Mouse (Mus musculus) granulocyte monocyte progenitor cell, adult 5-6 weeks (primary cell): ENCODE data around the gene Gm20683. TPM values are rescaled to one million over a fixed set of nuclear protein-coding genes. Genes with fewer than 3 reads are reported as not detected.

ENCODE experiments used
- ATAC-seq: replicated peaks from 2 replicates; pipeline ENCODE4 v1.8.0; 2016; ENCODE audit warnings: mild to moderate bottlenecking, moderate TSS enrichment, inconsistent platforms; ENCODE audit not compliant: poor library complexity, severe bottlenecking
- total RNA-seq, 2 experiments: library from RNA; stranded (forward) in 1 of 2; stranded (reverse) in 1 of 2; fragments of 200-712, 200-1000 nt in 1 of 2; fragments of >200 nt in 1 of 2; fragmentation: Nextera tagmentation in 1 of 2; gene quantifications; 2 replicates each; pipeline ENCODE4 v1.2.3; 2014 to 2017

Gene Gm20683
- total RNA-seq, 2 experiments from 2014 or later = 0.41 TPM; not detected in 1

- ATAC-seq = no peak
These were observed 35.1 kb downstream of the Gm20683 start for GRCm38 (mm10) chr17:25806507-25806906.

- peak; percentile 31; the same call in 1 of the 2 replicates for ATAC-seq
These were observed 38.6 kb downstream of the Gm20683 start for GRCm38 (mm10) chr17:25802825-25803517.

GRCm38 (mm10) chr17:25801029-25801428 is 40.5 kb downstream of the Gm20683 start:
- ATAC-seq = peak; percentile 62

GRCm38 (mm10) chr17:25796951-25797369 is 44.6 kb downstream of the Gm20683 start, which contains the start of gene Metrn:
TSS of gene Metrn (minus strand) at chr17:25797136.
- ATAC-seq = peak; percentile 83

- ATAC-seq = no peak
These were observed 45.3 kb downstream of the Gm20683 start for GRCm38 (mm10) chr17:25796211-25796771.

- ATAC-seq = no peak
These were observed 45.9 kb downstream of the Gm20683 start, which contains the start of gene AC134908.4 for GRCm38 (mm10) chr17:25795609-25796092. TSS of gene AC134908.4 (minus strand) at chr17:25795659.

GRCm38 (mm10) chr17:25794998-25795397 is 46.6 kb downstream of the Gm20683 start:
- ATAC-seq = no peak

GRCm38 (mm10) chr17:25794197-25794596 is 47.4 kb downstream of the Gm20683 start:
- no peak for ATAC-seq

- peak; percentile 44 for ATAC-seq
These were observed 48.9 kb downstream of the Gm20683 start, which contains the start of gene Fam173a for GRCm38 (mm10) chr17:25792615-25793014. TSS of gene Fam173a (minus strand) at chr17:25792901.

- ATAC-seq = peak; percentile 63
These were observed 49.6 kb downstream of the Gm20683 start for GRCm38 (mm10) chr17:25791843-25792527.

GRCm38 (mm10) chr17:25791320-25791842 is 50.2 kb downstream of the Gm20683 start:
- ATAC-seq = no peak

GRCm38 (mm10) chr17:25786781-25787504 is 54.6 kb downstream of the Gm20683 start:
- ATAC-seq = no peak

GRCm38 (mm10) chr17:25786280-25786679 is 55.3 kb downstream of the Gm20683 start, which contains the start of gene Ccdc78:
TSS of gene Ccdc78 (plus strand) at chr17:25786580.
- ATAC-seq = no peak

GRCm38 (mm10) chr17:25785281-25785745 is 56.2 kb downstream of the Gm20683 start, which contains the start of gene Haghl:
TSS of gene Haghl (minus strand) at chr17:25785673.
- ATAC-seq = peak; percentile 87

Other genes starting within 250 kb of the Gm20683 start
- not detected in 2 replicates for gene Gng13, start 124.6 kb downstream of the Gm20683 start, total RNA-seq (2014; fragmentation: Nextera tagmentation)
- not detected in 2 replicates for gene Gng13, start 124.6 kb downstream of the Gm20683 start, total RNA-seq (2017)
- gene Chtf18, start 114.3 kb downstream of the Gm20683 start, total RNA-seq (2014; fragmentation: Nextera tagmentation) = 16.8 and 29.8 TPM in 2 replicates
- 17.0 and 22.4 TPM in 2 replicates for gene Chtf18, start 114.3 kb downstream of the Gm20683 start, total RNA-seq (2017)
- gene Rpusd1, start 114.1 kb downstream of the Gm20683 start, total RNA-seq (2014; fragmentation: Nextera tagmentation) = 10.9 and 15.6 TPM in 2 replicates
- gene Rpusd1, start 114.1 kb downstream of the Gm20683 start, total RNA-seq (2017) = 4.2 and 6.6 TPM in 2 replicates
- gene Mslnl, start 105.7 kb downstream of the Gm20683 start, total RNA-seq (2014; fragmentation: Nextera tagmentation) = not detected in 2 replicates
- not detected in 2 replicates for gene Mslnl, start 105.7 kb downstream of the Gm20683 start, total RNA-seq (2017)
- not detected in 2 replicates for gene Msln, start 87.4 kb downstream of the Gm20683 start, total RNA-seq (2014; fragmentation: Nextera tagmentation)
- not detected in 2 replicates for gene Msln, start 87.4 kb downstream of the Gm20683 start, total RNA-seq (2017)
- 22.8 and 23.5 TPM in 2 replicates for gene Narfl, start 68.0 kb downstream of the Gm20683 start, total RNA-seq (2014; fragmentation: Nextera tagmentation)
- 15.0 and 17.4 TPM in 2 replicates for gene Narfl, start 68.0 kb downstream of the Gm20683 start, total RNA-seq (2017)
- 24.1 and 27.6 TPM in 2 replicates for gene Haghl, start 56.1 kb downstream of the Gm20683 start, total RNA-seq (2014; fragmentation: Nextera tagmentation)
- 13.8 and 19.4 TPM in 2 replicates for gene Haghl, start 56.1 kb downstream of the Gm20683 start, total RNA-seq (2017)
- gene Ccdc78, start 55.2 kb downstream of the Gm20683 start, total RNA-seq (2014; fragmentation: Nextera tagmentation) = 0.45 TPM in 1 of 2 replicates, not detected in the other
- gene Ccdc78, start 55.2 kb downstream of the Gm20683 start, total RNA-seq (2017) = 0.52 TPM in 1 of 2 replicates, not detected in the other
- 85.3 and 92.7 TPM in 2 replicates for gene Fam173a, start 48.9 kb downstream of the Gm20683 start, total RNA-seq (2014; fragmentation: Nextera tagmentation)
- gene Fam173a, start 48.9 kb downstream of the Gm20683 start, total RNA-seq (2017) = 31.9 and 43.1 TPM in 2 replicates
- gene AC134908.4, start 46.1 kb downstream of the Gm20683 start, total RNA-seq (2014; fragmentation: Nextera tagmentation) = not detected in 2 replicates
- gene AC134908.4, start 46.1 kb downstream of the Gm20683 start, total RNA-seq (2017) = not detected in 2 replicates
- 15.8 and 23.3 TPM in 2 replicates for gene Metrn, start 44.6 kb downstream of the Gm20683 start, total RNA-seq (2014; fragmentation: Nextera tagmentation)
- gene Metrn, start 44.6 kb downstream of the Gm20683 start, total RNA-seq (2017) = 33.5 and 64.4 TPM in 2 replicates
- gene Fbxl16, start 32.7 kb downstream of the Gm20683 start, total RNA-seq (2014; fragmentation: Nextera tagmentation) = not detected in 2 replicates
- not detected in 2 replicates for gene Fbxl16, start 32.7 kb downstream of the Gm20683 start, total RNA-seq (2017)
- gene Wdr24, start 18.1 kb downstream of the Gm20683 start, total RNA-seq (2014; fragmentation: Nextera tagmentation) = 12.5 and 16.9 TPM in 2 replicates
- 14.8 and 19.3 TPM in 2 replicates for gene Wdr24, start 18.1 kb downstream of the Gm20683 start, total RNA-seq (2017)
- gene Jmjd8, start 12.9 kb downstream of the Gm20683 start, total RNA-seq (2014; fragmentation: Nextera tagmentation) = 19.5 and 23.1 TPM in 2 replicates
- 15.2 and 23.4 TPM in 2 replicates for gene Jmjd8, start 12.9 kb downstream of the Gm20683 start, total RNA-seq (2017)
- gene Stub1, start 8.4 kb downstream of the Gm20683 start, total RNA-seq (2014; fragmentation: Nextera tagmentation) = 112 and 131 TPM in 2 replicates
- gene Stub1, start 8.4 kb downstream of the Gm20683 start, total RNA-seq (2017) = 99.3 and 101 TPM in 2 replicates
- 1.1 and 3.0 TPM in 2 replicates for gene Rhbdl1, start 4.5 kb downstream of the Gm20683 start, total RNA-seq (2014; fragmentation: Nextera tagmentation)
- gene Rhbdl1, start 4.5 kb downstream of the Gm20683 start, total RNA-seq (2017) = not detected in 2 replicates
- gene Rhot2, start 3.1 kb upstream of the Gm20683 start, total RNA-seq (2014; fragmentation: Nextera tagmentation) = 28.3 and 35.5 TPM in 2 replicates
- 11.9 and 17.8 TPM in 2 replicates for gene Rhot2, start 3.1 kb upstream of the Gm20683 start, total RNA-seq (2017)
- 64.7 and 66.9 TPM in 2 replicates for gene Wdr90, start 19.7 kb upstream of the Gm20683 start, total RNA-seq (2014; fragmentation: Nextera tagmentation)
- 11.8 and 15.0 TPM in 2 replicates for gene Wdr90, start 19.7 kb upstream of the Gm20683 start, total RNA-seq (2017)
- 30.4 and 58.6 TPM in 2 replicates for gene Mcrip2, start 27.0 kb upstream of the Gm20683 start, total RNA-seq (2014; fragmentation: Nextera tagmentation)
- 11.2 and 25.8 TPM in 2 replicates for gene Mcrip2, start 27.0 kb upstream of the Gm20683 start, total RNA-seq (2017)
- 23.4 and 27.7 TPM in 2 replicates for gene Mettl26, start 33.3 kb upstream of the Gm20683 start, total RNA-seq (2014; fragmentation: Nextera tagmentation)
- gene Mettl26, start 33.3 kb upstream of the Gm20683 start, total RNA-seq (2017) = 9.7 and 15.2 TPM in 2 replicates
- 2.1 TPM in 1 of 2 replicates, not detected in the other for gene Wfikkn1, start 39.1 kb upstream of the Gm20683 start, total RNA-seq (2014; fragmentation: Nextera tagmentation)
- gene Wfikkn1, start 39.1 kb upstream of the Gm20683 start, total RNA-seq (2017) = 1.1 and 1.3 TPM in 2 replicates
- gene Rab40c, start 78.0 kb upstream of the Gm20683 start, total RNA-seq (2014; fragmentation: Nextera tagmentation) = 9.4 and 15.9 TPM in 2 replicates
- 7.2 and 11.8 TPM in 2 replicates for gene Rab40c, start 78.0 kb upstream of the Gm20683 start, total RNA-seq (2017)
- gene Pigq, start 103.2 kb upstream of the Gm20683 start, total RNA-seq (2014; fragmentation: Nextera tagmentation) = 63.5 and 87.9 TPM in 2 replicates
- gene Pigq, start 103.2 kb upstream of the Gm20683 start, total RNA-seq (2017) = 32.4 and 37.1 TPM in 2 replicates
- not detected in 2 replicates for gene Nhlrc4, start 103.2 kb upstream of the Gm20683 start, total RNA-seq (2014; fragmentation: Nextera tagmentation)
- not detected in 2 replicates for gene Nhlrc4, start 103.2 kb upstream of the Gm20683 start, total RNA-seq (2017)
- not detected in 2 replicates for gene A930017K11Rik, start 110.8 kb upstream of the Gm20683 start, total RNA-seq (2014; fragmentation: Nextera tagmentation)
- not detected in 2 replicates for gene A930017K11Rik, start 110.8 kb upstream of the Gm20683 start, total RNA-seq (2017)
- 12.5 and 16.4 TPM in 2 replicates for gene Capn15, start 144.0 kb upstream of the Gm20683 start, total RNA-seq (2014; fragmentation: Nextera tagmentation)
- gene Capn15, start 144.0 kb upstream of the Gm20683 start, total RNA-seq (2017) = 3.2 and 5.3 TPM in 2 replicates
- gene Rab11fip3, start 227.8 kb upstream of the Gm20683 start, total RNA-seq (2014; fragmentation: Nextera tagmentation) = 1.3 and 3.6 TPM in 2 replicates
- 0.46 and 0.60 TPM in 2 replicates for gene Rab11fip3, start 227.8 kb upstream of the Gm20683 start, total RNA-seq (2017)
- 5.7 and 13.3 TPM in 2 replicates for gene Decr2, start 248.6 kb upstream of the Gm20683 start, total RNA-seq (2014; fragmentation: Nextera tagmentation)
- gene Decr2, start 248.6 kb upstream of the Gm20683 start, total RNA-seq (2017) = 14.8 and 17.0 TPM in 2 replicates